Mouse (Mus musculus) T-helper 2 cell (primary cell): ENCODE data around the gene Pfas.

Experiments used
- in situ Hi-C: fragments of 300-600 bp; cut with MboI, MseI; formaldehyde crosslinking; loops from one replicate; pipeline ENCODE4 v1.15.1; 2025; ENCODE audit warnings: high pct_unique_total_duplicates

Gene Pfas

DNA sequence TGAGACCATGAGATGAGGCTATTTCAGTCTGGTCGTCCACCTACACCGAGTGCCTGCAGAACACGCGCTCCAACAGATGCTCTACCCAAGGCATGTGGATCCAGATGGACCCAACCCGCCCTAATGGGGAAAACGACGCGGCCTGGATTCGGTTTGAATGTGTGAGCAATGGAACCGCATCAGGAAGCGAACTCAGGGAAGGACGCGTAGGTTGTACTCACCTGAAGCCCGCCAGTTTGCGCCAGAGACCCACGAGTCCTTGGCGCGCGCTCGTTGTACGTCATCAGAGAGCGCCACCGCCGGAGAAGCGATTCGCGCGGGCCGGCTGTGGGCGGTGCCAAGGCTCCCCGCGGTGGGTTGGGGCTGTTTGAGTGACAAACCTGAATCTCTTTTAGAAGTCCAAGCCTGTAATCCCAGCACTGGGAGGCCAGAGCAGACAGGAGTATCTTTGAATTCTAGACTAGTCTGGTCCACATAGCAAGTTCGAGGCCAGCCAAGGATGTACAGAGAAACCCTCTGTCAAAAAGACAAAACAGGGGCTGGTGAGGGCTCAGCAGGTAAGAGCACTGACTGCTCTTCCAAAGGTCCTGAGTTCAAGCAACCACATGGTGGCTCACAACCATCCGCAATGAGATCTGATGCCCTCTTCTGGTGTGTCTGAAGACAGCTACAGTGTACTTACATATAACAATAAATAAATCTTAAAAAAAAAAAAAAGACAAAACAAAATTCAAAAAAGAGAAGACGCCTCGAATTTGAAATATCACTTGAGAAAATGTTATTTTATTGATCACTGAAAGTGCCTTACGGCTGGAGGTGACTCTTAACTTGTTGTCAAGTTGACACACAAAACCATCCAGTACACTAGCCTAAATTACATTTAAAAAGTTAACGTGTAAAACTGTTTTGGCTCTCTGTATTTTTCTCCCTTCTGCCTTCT, at the start of gene Pfas:
Gene Pfas (minus strand): TSS at position 279 of the 940 bp plus-strand sequence.
- in situ Hi-C loops, result no loop called here

- in situ Hi-C loops, result no loop called here
Observed at GRCm38 (mm10) chr11:69053848-69054247, 45.6 kb upstream of the Pfas start.

GRCm38 (mm10) chr11:69052824-69053421, 44.7 kb upstream of the Pfas start:
- in situ Hi-C loops, result no loop called here

DNA sequence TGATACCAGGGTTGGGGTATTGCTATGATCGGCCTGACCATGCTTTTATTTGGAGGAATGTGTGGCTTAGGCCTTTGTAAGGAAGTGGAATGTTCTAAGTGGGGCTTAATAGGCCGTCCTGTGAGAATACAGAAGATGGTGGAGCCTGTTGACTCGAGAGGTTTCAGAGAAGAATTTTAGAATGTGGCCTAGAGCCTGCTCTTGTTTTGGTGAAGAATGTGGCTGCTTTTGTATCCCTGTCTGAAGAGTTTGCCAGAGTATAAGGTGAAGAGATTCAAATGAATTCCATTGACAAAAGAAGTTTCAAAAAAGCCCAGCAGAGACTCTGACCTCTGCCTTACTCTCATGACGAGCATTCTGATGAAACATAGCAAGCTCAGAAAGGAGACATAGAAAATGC, 43.5 kb upstream of the Pfas start:
- in situ Hi-C loops, result no loop called here

GRCm38 (mm10) chr11:69050748-69051147, 42.5 kb upstream of the Pfas start:
- in situ Hi-C loops, result no loop called here

GRCm38 (mm10) chr11:69048151-69048550, 39.9 kb upstream of the Pfas start:
- in situ Hi-C loops, result no loop called here

DNA sequence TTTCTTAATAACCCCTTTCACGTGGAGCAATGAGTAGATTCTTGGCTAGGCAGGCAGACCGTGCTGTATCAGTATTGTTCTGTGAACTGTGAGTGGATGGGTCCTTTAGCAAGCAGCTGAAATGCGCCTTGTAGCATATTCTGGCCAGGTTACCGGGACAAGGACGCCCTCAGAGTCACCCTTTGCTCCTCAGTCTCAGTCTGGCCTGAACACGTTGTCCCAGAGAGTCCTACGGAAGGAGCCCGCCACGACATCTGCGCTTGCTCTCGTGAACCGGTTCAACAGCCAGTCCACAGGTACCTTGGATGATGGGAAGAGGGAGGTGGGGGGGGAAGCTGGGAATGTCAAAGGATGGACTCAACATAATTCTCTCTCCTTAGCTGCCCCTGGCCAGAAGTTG, 39.3 kb upstream of the Pfas start:
- in situ Hi-C loops, result no loop called here

DNA sequence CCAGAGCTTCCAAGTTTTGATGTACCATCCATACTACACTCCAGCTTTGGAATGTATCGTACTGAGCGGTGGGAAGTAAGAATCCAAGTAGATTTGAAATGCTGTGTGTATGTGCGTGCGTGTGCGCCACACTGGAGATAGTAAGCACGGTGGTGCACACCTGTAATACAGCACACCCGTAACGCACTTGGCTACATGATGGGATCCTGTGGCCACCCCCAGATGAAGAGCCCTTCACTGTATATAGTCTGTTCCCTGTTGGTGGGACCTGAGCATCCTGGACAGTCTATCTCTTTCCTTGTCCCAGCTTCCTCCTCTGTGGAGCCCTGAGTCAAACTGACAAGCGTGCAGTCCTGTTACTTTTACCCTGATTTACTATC, 38.1 kb upstream of the Pfas start:
- in situ Hi-C loops, result no loop called here

GRCm38 (mm10) chr11:69045531-69046394, 37.5 kb upstream of the Pfas start, which contains the start of gene Aurkb:
Aurkb (plus strand) TSS chr11:69045647.
- in situ Hi-C loops, result no loop called here

DNA sequence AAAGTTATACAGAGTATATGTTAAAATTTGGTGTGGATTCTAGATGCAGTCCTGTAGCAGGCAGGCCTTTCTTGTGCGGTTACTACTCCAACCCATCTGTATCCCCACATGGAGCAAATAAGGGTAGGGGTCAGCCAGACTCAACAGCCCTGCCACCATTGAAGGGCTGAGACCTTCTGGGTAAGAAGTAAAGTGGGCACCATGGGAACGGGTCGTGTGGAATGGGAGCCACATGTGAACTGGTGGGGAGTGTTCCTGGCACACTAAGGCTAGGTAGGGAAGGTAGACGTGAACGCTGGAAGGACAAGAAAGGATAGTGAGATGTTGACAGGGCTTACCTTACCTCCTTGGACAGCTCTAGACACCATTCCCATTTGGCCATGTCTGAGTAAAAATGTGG, 29.9 kb upstream of the Pfas start:
- in situ Hi-C loops, result no loop called here

- in situ Hi-C loops, result no loop called here
Observed at GRCm38 (mm10) chr11:69037231-69038061, 29.2 kb upstream of the Pfas start.

GRCm38 (mm10) chr11:69036486-69037230, 28.4 kb upstream of the Pfas start:
- in situ Hi-C loops, result no loop called here

GRCm38 (mm10) chr11:69035849-69036248, 27.6 kb upstream of the Pfas start:
- in situ Hi-C loops, result no loop called here

DNA sequence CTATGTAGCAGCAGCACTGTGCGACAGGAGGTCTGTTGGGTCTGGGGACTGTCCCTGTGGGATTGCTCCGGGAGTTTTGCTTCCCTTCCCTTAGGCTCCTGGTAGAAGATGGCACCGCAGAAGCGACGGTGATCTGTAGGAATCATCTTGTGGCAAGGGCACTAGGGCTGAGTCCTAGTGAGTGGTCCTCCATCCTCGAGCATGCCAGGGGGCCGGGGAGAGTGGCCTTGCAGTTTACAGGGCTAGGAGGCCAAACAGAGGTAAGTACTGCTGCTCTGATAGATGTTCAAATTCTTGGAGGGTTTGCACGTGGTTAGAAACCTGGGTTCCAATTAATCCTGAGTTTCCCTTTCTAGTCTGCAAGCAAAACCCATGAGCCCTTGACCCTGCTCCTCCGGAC, 27.2 kb upstream of the Pfas start:
- in situ Hi-C loops, result no loop called here

GRCm38 (mm10) chr11:69034585-69034984, 26.3 kb upstream of the Pfas start:
- in situ Hi-C loops, result no loop called here

DNA sequence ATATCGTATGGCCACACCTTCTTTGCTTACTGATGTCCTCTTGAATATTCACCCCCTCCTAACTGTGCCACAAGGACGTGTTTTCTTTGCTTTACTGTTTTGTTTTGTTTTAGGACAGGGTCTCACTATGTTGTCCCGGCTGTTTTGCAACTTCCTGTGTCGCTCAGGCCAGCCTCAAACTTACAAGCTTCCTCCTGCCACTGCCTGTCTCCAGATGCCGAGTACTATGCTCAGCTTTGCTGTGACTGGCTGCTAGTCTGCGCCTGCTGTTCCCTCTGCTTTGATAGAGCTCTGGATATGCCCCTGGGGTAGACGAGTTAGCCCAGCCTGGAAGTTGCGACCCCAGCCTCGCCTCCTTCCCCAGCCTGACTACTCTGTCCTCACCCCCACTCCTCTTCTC, 25.3 kb upstream of the Pfas start:
- in situ Hi-C loops, result no loop called here

GRCm38 (mm10) chr11:69028805-69029204, 20.5 kb upstream of the Pfas start:
- in situ Hi-C loops, result no loop called here

GRCm38 (mm10) chr11:69026562-69026961, 18.3 kb upstream of the Pfas start:
- in situ Hi-C loops, result no loop called here

GRCm38 (mm10) chr11:69020691-69021090, 12.4 kb upstream of the Pfas start:
- in situ Hi-C loops, result no loop called here

DNA sequence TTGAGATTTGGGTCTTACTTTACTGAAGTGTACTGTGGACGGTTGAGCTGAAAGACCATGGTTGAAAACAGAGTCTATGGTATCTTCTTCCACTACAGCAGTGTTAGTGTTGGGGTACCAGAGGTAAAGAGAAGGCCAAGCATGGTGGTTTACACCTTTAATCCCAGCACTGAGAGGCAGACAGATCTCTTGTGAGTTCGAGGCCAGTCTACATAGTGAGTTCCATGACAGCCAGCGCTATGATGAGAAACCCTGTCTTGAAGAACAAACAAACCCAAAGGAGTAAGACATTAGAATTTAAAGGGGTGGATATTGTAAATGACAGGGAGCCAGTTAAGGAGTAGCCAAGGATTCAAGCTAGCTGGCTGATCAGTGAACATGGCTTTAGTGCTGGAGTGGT, 8.5 kb upstream of the Pfas start:
- in situ Hi-C loops, result no loop called here
